Mouse (Mus musculus) limb, embryonic 14.5 days (tissue): ENCODE results near the gene Otud7a. TPM values are rescaled to one million over a fixed set of nuclear protein-coding genes. Genes with fewer than 3 reads are reported as not detected.

Source experiments
- ATAC-seq: fragments of 200-750 bp; cut with Nextera tagmentation; 2 replicates; pipeline ENCODE4 v1.8.0; 2017; ENCODE audit warnings: low read depth, moderate number of reproducible peaks, moderate TSS enrichment; ENCODE audit not compliant: low FRiP score
- DNase-seq: peaks from one replicate; pipeline ENCODE4 v3.0.0-alpha.2; 2015; ENCODE audit warnings: low spot score
- H3K27ac ChIP-seq: fragments of 300-500 bp; sonication (generic); replicated peaks from 2 replicates; pipeline ENCODE4 v1.5.1; 2014; ENCODE audit warnings: low read depth, mild to moderate bottlenecking, low read length, moderate library complexity, mixed read lengths
- H3K27me3 ChIP-seq: fragments of 300-500 bp; sonication (generic); 2 replicates; pipeline ENCODE4 v1.6.1; 2014; ENCODE audit warnings: low read length, mixed read lengths; ENCODE audit not compliant: control insufficient read depth, insufficient read depth
- H3K36me3 ChIP-seq: fragments of 300-500 bp; sonication (generic); 2 replicates; pipeline ENCODE4 v1.6.1; 2014; ENCODE audit warnings: mild to moderate bottlenecking, low read length, moderate library complexity, mixed read lengths; ENCODE audit not compliant: control insufficient read depth, insufficient read depth
- H3K4me1 ChIP-seq: fragments of 300-500 bp; sonication (generic); 2 replicates; pipeline ENCODE4 v1.6.1; 2014; ENCODE audit warnings: antibody characterized with exemption, low read length, mixed read lengths; ENCODE audit not compliant: control insufficient read depth, insufficient read depth
- H3K4me2 ChIP-seq: fragments of 300-500 bp; sonication (generic); replicated peaks from 2 replicates; pipeline ENCODE4 v1.6.1; 2014; ENCODE audit warnings: low read depth, mild to moderate bottlenecking, low read length, moderate library complexity; ENCODE audit not compliant: severe bottlenecking
- H3K4me3 ChIP-seq: fragments of 300-500 bp; sonication (generic); replicated peaks from 2 replicates; pipeline ENCODE4 v1.5.1; 2014; ENCODE audit warnings: low read length
- H3K9ac ChIP-seq: fragments of 300-500 bp; sonication (generic); 2 replicates; pipeline ENCODE4 v1.6.1; 2014; ENCODE audit warnings: mild to moderate bottlenecking, low read depth, low read length, moderate library complexity; ENCODE audit not compliant: severe bottlenecking
- H3K9me3 ChIP-seq: fragments of 300-500 bp; sonication (generic); 2 replicates; pipeline ENCODE4 v1.6.1; 2016; ENCODE audit warnings: low read length; ENCODE audit not compliant: control insufficient read depth
- POLR2A ChIP-seq: fragments of 200-500 bp; IDR thresholded peaks from 2 replicates; pipeline ENCODE4 v1.8.0; 2012; ENCODE audit warnings: inconsistent platforms, mild to moderate bottlenecking, moderate library complexity, borderline replicate concordance; ENCODE audit not compliant: insufficient read depth, insufficient read length; ENCODE audit errors: extremely low read depth
- WGBS: fragments of 180-500 bp; shearing (Covaris S2); extraction: QIAGEN DNeasy Blood & Tissue Kit; methylation state at CpG from one replicate; pipeline ENCODE4 v1.1.7; 2014; 5-methylcytosine and 5-hydroxymethylcytosine counted together
- polyA plus RNA-seq, 2 experiments: library from polyadenylated mRNA; depleted of rRNA in 1 of 2; stranded (reverse) in 1 of 2; unstranded in 1 of 2; fragments of >200 nt; fragmentation: Nextera tagmentation in 1 of 2; extraction: Ambion mirVana in 1 of 2; gene quantifications; 2 replicates each; pipeline versions ENCODE4 v1.2.1 to v1.2.3; 2012 to 2014

Otud7a gene
- polyA plus RNA-seq, 2 experiments, result 0.47 to 1.1 TPM

DNA sequence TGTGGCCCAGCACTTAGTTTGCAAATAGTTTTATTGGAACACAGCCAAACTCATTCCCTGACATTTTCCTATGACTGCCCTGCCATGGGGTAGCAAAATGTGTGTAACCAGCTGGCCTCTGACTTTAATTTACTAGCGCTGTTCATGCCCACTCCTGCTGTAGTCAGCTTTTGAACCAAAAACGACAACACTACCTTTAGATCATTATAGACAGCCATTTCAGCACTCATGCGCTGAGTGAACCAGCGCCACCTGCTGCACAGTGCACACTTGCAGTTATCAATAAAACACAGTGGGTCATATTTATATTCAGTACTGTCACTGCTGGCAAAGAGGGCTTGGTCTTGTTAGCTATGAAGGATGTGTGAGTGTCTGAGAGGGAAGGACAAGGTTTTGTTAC lies 293.2 kb downstream of the Otud7a start:
- H3K4me1 ChIP-seq, result no peaks in the 10 kb centered on the region
- no peaks in the 10 kb centered on the region for H3K27me3 ChIP-seq
- no peak overlapping the region for H3K4me3 ChIP-seq
- H3K9me3 ChIP-seq, result no peaks in the 10 kb centered on the region
- WGBS, result 42% methylated on average over 4 of the region's 4 CpGs
- ATAC-seq (no peak), DNase-seq (no peak)
- no peak overlapping the region for H3K4me2 ChIP-seq
- no peaks in the 10 kb centered on the region for H3K36me3 ChIP-seq
- no peak overlapping the region for H3K27ac ChIP-seq
- H3K9ac ChIP-seq, result no peak overlapping the region
- no peak for TF ChIP-seq POLR2A

DNA sequence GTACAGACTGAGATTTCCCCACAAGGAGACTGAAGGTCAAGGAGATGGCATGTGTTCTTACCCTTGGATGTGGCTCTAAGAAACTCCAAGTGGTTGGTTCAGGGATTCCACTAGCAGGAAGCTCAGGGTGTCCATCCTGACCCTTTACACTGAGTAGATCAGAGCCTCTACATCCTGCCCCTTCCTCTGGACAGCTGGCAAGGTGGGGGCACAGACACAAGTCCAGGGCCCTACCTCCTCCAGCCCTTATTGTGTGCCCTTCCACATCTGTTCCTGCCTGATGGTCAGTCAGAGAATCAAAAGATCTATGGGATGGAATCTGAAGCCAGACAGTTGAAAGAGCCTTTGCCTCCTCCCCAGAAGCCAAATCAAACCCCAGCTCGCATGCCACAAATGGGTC lies 293.6 kb downstream of the Otud7a start:
- H3K4me3 ChIP-seq, result no peak overlapping the region
- no peaks in the 10 kb centered on the region for H3K36me3 ChIP-seq
- H3K9me3 ChIP-seq, result no peaks in the 10 kb centered on the region
- no peak for TF ChIP-seq POLR2A
- WGBS, result 78% methylated on average over 1 of the region's 1 CpGs
- no peaks in the 10 kb centered on the region for H3K4me1 ChIP-seq
- H3K27me3 ChIP-seq, result no peaks in the 10 kb centered on the region
- no peak overlapping the region for H3K4me2 ChIP-seq
- ATAC-seq (no peak), DNase-seq (no peak)
- no peak overlapping the region for H3K27ac ChIP-seq
- no peak overlapping the region for H3K9ac ChIP-seq

DNA sequence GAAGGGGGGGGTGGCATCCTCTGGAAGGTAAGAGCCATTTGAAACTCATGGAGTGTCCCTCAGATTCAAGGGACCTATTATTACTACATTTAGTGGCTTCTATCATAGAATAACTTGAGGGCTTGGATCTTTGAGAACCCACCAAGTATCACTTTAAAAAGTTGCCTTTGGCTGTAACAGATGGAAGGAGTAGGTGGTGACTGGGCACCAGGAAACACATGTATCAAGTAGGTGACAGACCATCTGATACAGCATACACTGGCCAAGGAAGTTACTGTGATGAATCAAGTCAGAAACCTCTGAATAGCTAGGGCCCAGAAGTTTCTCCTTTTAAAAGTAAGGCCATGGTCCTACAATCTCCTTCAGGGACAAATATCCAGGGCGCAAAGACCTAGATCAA lies 298.6 kb downstream of the Otud7a start:
- Histone ChIP-seq H3K27me3 (no peaks in the 10 kb centered on the region), H3K9me3 (no peaks in the 10 kb centered on the region), H3K4me3 (no peak overlapping the region), H3K27ac (no peak overlapping the region), H3K4me2 (no peak overlapping the region), H3K36me3 (no peaks in the 10 kb centered on the region), H3K9ac (no peak overlapping the region), H3K4me1 (no peaks in the 10 kb centered on the region)
- no peak for TF ChIP-seq POLR2A
- 100% methylated on average over 1 of the region's 1 CpGs for WGBS
- no peak for DNase-seq
- ATAC-seq, result no peak

DNA sequence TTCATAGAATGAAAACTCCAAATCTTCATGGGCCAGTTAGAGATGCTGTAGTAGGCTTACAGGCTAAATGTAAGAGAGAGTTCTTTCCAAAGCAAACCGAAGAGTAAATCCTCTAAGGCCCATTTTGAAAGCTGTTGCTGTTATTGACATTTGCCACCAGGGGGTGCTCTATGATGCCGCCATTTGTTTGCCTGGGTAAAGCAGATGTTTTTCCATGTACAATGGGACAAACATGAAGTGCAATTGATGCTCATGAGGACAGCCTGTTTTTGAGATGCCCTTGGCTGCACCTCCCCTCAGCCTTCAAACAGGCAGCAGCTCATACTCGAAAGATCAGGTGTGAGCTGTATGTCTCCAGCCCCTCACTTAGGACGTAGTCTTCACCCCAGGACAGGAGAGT lies 307.5 kb downstream of the Otud7a start:
- Histone ChIP-seq H3K4me3 (no peak overlapping the region), H3K27me3 (peaks cover 37% of the 10 kb centered on the region), H3K36me3 (no peaks in the 10 kb centered on the region), H3K27ac (no peak overlapping the region), H3K4me1 (0 out of 2 replicates have a peak, but pooled peaks cover 2% of the 10 kb centered on the region), H3K9me3 (no peaks in the 10 kb centered on the region), H3K4me2 (no peak overlapping the region), H3K9ac (no peak overlapping the region)
- WGBS, result 53% methylated on average over 4 of the region's 4 CpGs
- DNase-seq (peak; percentile 39), ATAC-seq (no peak)
- TF ChIP-seq POLR2A, result no peak

DNA sequence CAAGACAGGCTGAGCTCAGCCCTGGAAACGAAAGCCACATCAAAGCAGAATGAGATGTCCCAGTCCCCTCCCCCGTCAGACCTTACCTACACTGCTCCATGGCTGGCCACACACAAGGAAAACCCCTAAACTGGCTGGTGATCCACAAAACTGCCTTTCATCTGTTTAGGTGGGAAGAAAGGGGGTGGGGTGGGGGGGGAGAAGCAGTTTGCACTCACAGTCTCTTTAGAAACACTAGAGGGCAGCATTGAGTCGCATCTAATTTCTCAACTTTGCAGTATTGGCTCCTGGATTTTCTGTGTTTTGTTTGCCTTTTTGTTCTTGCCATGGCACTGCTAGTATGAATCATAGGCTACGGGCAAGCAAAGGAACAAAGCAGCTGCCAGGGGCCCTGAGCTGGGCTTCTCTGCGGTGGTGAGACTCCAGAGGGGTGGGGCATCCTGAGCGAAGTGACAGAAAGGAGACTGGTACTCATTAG lies 308.8 kb downstream of the Otud7a start:
- Histone ChIP-seq H3K27me3 (peaks cover 49% of the 10 kb centered on the region), H3K4me2 (no peak overlapping the region)
- peak; percentile 78 for DNase-seq

More for the DNA sequence above, 308.8 kb downstream of the Otud7a start:
- Histone ChIP-seq H3K4me1 (0 out of 2 replicates have a peak, but pooled peaks cover 2% of the 10 kb centered on the region), H3K27ac (no peak overlapping the region), H3K9ac (no peak overlapping the region), H3K36me3 (no peaks in the 10 kb centered on the region), H3K9me3 (no peaks in the 10 kb centered on the region), H3K4me3 (no peak overlapping the region)
- ATAC-seq, result 0 out of 2 replicates have a peak, but pooled peaks have one; percentile 16
- TF ChIP-seq POLR2A, result no peak
- WGBS, result 13% methylated on average over 6 of the region's 6 CpGs
